Mouse (Mus musculus) lung, embryonic 14.5 days (tissue): ENCODE data around the gene Zfp524. TPM values are rescaled to one million over a fixed set of nuclear protein-coding genes. Genes with fewer than 3 reads are reported as not detected.

Experiments
- ATAC-seq: fragments of 200-750 bp; cut with Nextera tagmentation; 2 replicates; pipeline ENCODE4 v1.8.0; 2017; ENCODE audit warnings: mild to moderate bottlenecking, moderate TSS enrichment, moderate library complexity; ENCODE audit not compliant: insufficient read depth
- DNase-seq: peaks from one replicate; pipeline ENCODE4 v3.0.0-alpha.2; 2015
- H3K27ac ChIP-seq: fragments of 300-500 bp; sonication (generic); 2 replicates; pipeline ENCODE4 v1.5.1; 2014; ENCODE audit warnings: low read depth, mild to moderate bottlenecking, moderate library complexity
- H3K27me3 ChIP-seq: fragments of 300-500 bp; sonication (generic); 2 replicates; pipeline ENCODE4 v1.6.1; 2014; ENCODE audit warnings: low read length, control low read depth; ENCODE audit not compliant: insufficient read depth
- H3K36me3 ChIP-seq: fragments of 300-500 bp; sonication (generic); 2 replicates; pipeline ENCODE4 v1.6.1; 2014; ENCODE audit warnings: control low read depth; ENCODE audit not compliant: insufficient read depth
- H3K4me1 ChIP-seq: fragments of 300-500 bp; sonication (generic); 2 replicates; pipeline ENCODE4 v1.6.1; 2014; ENCODE audit warnings: antibody characterized with exemption, control low read depth; ENCODE audit not compliant: insufficient read depth
- H3K4me2 ChIP-seq: fragments of 300-500 bp; sonication (generic); 2 replicates; pipeline ENCODE4 v1.6.1; 2014; ENCODE audit warnings: mild to moderate bottlenecking
- H3K4me3 ChIP-seq: fragments of 300-500 bp; sonication (generic); 2 replicates; pipeline ENCODE4 v1.5.1; 2014; ENCODE audit warnings: low read depth, low read length
- H3K9ac ChIP-seq: fragments of 300-500 bp; sonication (generic); 2 replicates; pipeline ENCODE4 v1.6.1; 2014
- H3K9me3 ChIP-seq: fragments of 300-500 bp; sonication (generic); 2 replicates; pipeline ENCODE4 v1.6.1; 2016; ENCODE audit warnings: low read depth, low read length, control low read depth
- CTCF ChIP-seq: IDR thresholded peaks from 2 replicates; pipeline ENCODE4 v1.5.1; 2016; ENCODE audit warnings: antibody characterized with exemption, low read depth
- WGBS: fragments of 180-500 bp; shearing (Covaris S2); extraction: QIAGEN DNeasy Blood & Tissue Kit; methylation state at CpG from one replicate; pipeline ENCODE4 v1.1.7; 2014; 5-methylcytosine and 5-hydroxymethylcytosine counted together
- polyA plus RNA-seq: library from polyadenylated mRNA; unstranded; fragments of >200 nt; fragmentation: Nextera tagmentation; extraction: Ambion mirVana; gene quantifications from 2 replicates; pipeline ENCODE4 v1.2.1, GENCODE M21; 2014

Gene Zfp524
- polyA plus RNA-seq, 1 experiment from 2014 or later = 13.6 TPM

DNA sequence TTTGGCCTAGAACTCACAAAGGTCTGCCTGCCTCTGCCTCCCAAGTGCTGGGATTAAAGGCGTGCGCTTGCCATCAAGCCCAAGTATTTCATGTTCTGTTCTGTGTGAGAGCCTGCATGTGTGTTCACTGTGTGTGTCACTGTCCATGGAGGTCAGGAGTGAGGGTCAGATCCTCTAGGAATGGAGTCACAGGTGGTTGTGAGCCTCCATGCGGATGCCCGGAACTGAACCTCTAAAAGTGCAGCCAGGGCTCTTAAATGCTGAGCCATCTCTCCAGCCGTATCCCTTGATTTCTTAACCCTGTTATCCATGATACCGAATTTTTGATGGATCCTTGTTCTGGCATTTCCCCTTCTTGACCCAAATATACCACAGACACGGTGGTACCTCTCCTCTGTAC is 22.8 kb downstream of the Zfp524 start:
- Histone ChIP-seq H3K36me3 (peaks cover 37% of the 10 kb centered on the region), H3K4me1 (no peaks in the 10 kb centered on the region), H3K4me3 (no peak overlapping the region), H3K27me3 (no peaks in the 10 kb centered on the region), H3K4me2 (no peak overlapping the region), H3K9me3 (peaks cover 6% of the 10 kb centered on the region), H3K9ac (no peak overlapping the region), H3K27ac (no peak overlapping the region)
- DNase-seq (no peak), ATAC-seq (no peak)
- 90% methylated on average over 7 of the region's 7 CpGs for WGBS
- no peak for TF ChIP-seq CTCF

DNA sequence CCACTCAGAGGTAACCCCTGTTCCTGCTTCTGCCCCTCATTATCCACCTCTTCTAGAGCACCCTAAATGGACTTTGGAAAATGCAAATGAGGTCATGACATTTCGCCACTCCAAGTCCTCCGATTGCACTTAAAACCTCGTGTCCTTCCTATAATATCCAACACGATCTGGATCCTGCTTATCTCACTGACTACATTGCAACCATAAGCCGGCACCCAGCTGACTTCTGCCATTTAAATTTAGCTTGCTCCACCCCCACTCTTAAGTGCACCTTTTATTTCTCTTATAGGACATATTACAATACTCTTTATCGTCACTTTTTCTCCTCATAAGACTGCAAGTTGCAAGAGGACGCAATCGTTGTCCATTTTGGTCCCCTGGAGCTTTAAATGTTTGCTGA is 23.3 kb downstream of the Zfp524 start:
- Histone ChIP-seq H3K27ac (peak overlapping the region; percentile 96), H3K9ac (0 out of 2 replicates have a peak overlapping the region, but pooled peaks have one; percentile 70), H3K4me2 (peak overlapping the region; percentile 68), H3K36me3 (peaks cover 33% of the 10 kb centered on the region), H3K9me3 (peaks cover 1% of the 10 kb centered on the region; the same call in 1 of the 2 replicates), H3K4me3 (peak overlapping the region; percentile 62), H3K27me3 (no peaks in the 10 kb centered on the region), H3K4me1 (no peaks in the 10 kb centered on the region)
- no peak for ATAC-seq
- DNase-seq = no peak
- 81% methylated on average over 8 of the region's 8 CpGs for WGBS
- no peak for TF ChIP-seq CTCF

DNA sequence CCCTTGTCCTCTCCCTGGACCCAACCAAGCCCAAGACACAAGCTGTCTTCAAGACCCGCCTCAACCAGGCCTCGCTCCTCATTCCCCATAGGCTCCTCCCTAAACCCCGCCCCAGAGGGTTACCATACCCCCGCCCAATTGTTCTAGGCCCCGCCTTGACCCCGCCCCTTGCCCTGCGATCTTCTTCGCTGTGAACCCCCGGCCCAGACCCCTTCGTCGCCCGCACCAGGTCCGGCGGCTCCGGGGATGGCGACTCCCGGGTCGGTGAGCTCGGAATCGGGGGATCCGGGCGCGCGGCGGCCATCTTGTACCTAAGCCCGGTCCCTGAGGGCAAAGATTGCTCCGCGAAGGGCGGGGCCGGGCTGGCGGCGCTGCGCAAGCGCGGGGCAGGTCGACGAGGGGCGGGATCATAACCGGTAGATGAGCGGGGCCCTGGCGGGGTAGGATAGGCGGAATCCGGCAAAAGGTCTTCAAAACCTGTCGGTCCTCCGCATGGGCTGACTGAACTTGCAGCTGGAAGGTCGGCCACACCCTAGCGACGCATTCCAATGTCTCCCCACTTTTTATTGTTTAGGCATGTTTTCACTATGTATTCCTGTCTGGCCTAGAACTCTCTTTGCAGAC is 24.0 kb downstream of the Zfp524 start, which contains the start of gene Zfp784:
Gene Zfp784, minus strand, starts transcription at position 338 of the 624 bp plus-strand sequence.
- Histone ChIP-seq H3K4me1 (no peaks in the 10 kb centered on the region), H3K4me2 (peak within 1 kb of the TSS; percentile 68), H3K27me3 (no peaks in the 10 kb centered on the region), H3K27ac (peak within 1 kb of the TSS; percentile 96), H3K4me3 (peak within 1 kb of the TSS; percentile 62), H3K9ac (peak within 1 kb of the TSS; percentile 70), H3K9me3 (no peaks in the 10 kb centered on the region), H3K36me3 (peaks cover 25% of the 10 kb centered on the region)
- TF ChIP-seq CTCF = no peak; the same call in 1 of the 2 replicates
- ATAC-seq (peak; percentile 97), DNase-seq (peak; percentile 94)
- under 1% methylated on average over 48 of the region's 48 CpGs for WGBS

DNA sequence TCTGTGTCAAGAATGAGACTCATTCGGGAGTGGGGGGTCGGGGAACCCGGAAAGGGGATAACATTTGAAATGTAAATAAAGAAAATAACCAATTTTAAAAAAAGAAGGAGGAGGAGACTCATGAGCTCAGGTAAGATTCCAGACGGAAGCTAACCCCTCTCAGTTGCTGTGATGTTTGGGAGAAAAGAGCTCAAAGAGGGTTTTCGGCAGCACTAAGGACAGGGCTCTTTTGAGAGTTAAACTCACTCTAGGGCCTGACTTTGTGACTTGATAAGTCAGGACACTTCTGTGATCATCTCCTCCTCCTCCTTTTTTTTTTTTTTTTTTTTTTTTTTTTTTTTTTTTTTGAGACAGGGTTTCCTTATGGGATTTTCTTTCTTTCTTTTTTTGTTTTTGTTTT is 24.7 kb downstream of the Zfp524 start:
- Histone ChIP-seq H3K36me3 (peaks cover 18% of the 10 kb centered on the region), H3K9ac (peak overlapping the region; percentile 70), H3K9me3 (no peaks in the 10 kb centered on the region), H3K4me1 (no peaks in the 10 kb centered on the region), H3K27ac (peak overlapping the region; percentile 96; the same call in 1 of the 2 replicates), H3K4me2 (peak overlapping the region; percentile 68), H3K4me3 (peak overlapping the region; percentile 62), H3K27me3 (no peaks in the 10 kb centered on the region)
- no peak for TF ChIP-seq CTCF
- no peak for DNase-seq
- 18% methylated on average over 5 of the region's 5 CpGs for WGBS
- no peak for ATAC-seq

DNA sequence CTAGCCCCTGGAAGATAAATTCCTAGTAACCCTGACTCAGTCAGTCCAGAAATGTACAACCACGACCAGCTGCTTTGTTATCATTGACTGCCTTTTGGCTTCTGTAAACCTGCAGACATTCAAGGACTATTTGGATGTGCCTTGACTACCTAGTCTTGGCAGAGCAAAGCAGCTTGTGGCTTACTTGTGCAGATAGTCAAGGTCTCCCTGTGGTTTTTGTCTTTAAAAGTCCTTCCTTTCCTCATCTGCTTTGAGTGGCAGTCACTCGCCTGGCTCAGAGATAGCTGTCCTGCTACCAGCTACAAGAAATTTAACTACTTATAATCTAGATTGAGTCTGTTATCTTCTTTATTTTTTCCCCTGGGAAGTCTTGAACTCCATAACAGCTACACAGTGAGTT is 30.8 kb downstream of the Zfp524 start:
- no peak for ATAC-seq
- no peak overlapping the region for H3K27ac ChIP-seq
- H3K9ac ChIP-seq = no peak overlapping the region
- no peaks in the 10 kb centered on the region for H3K9me3 ChIP-seq
- H3K4me2 ChIP-seq = no peak overlapping the region
- no peak for TF ChIP-seq CTCF
- no peaks in the 10 kb centered on the region for H3K4me1 ChIP-seq
- H3K27me3 ChIP-seq = no peaks in the 10 kb centered on the region
- H3K4me3 ChIP-seq = no peak overlapping the region
- H3K36me3 ChIP-seq = no peaks in the 10 kb centered on the region
- whole genome bisulfite sequencing = 70% methylated on average over 2 of the region's 2 CpGs
- DNase-seq = no peak

DNA sequence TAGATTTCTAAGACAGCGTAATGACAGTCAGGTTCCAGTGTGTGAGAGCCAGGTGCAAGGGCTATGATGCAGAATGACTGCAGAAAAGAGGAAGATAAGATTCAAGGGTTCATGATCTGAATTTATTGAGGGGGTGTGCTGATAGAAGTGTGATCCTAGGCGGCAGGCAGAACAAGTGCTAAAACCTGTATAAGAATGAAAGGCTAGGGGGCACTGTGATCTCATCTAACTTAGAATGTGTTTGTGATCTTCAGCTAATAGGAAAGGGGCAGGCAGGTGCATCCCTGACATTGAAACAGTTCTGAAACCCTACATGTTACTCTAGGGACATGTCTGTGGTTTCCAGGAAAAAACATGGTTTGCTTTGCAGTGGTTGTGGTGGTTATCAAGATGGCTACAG is 31.9 kb downstream of the Zfp524 start:
- 65% methylated on average over 2 of the region's 2 CpGs for WGBS
- Histone ChIP-seq H3K27ac (no peak overlapping the region), H3K4me2 (no peak overlapping the region), H3K4me3 (no peak overlapping the region), H3K9me3 (no peaks in the 10 kb centered on the region), H3K4me1 (peaks cover 5% of the 10 kb centered on the region; the same call in 1 of the 2 replicates), H3K36me3 (no peaks in the 10 kb centered on the region), H3K9ac (no peak overlapping the region), H3K27me3 (no peaks in the 10 kb centered on the region)
- no peak for DNase-seq
- TF ChIP-seq CTCF = no peak
- ATAC-seq = no peak

DNA sequence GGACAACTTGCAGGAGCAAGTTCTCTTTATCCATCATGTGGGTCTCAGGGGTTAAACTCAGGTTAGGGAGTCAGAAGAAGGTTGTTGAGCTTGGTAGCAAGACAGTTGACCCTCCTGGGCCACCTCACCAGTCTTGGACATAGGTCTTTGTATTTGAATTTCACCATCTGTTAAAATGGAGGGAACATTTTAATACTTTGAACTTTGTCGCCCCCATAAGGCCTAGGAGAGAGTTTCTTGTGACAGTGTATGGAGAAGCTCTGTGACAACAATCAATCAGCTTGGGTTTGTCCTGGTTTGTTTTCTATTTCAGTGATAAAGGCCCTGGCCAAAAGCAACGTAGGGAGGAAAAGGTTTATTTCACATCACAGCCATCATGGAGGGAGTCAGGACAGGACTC is 33.1 kb downstream of the Zfp524 start:
- no peak for ATAC-seq
- Histone ChIP-seq H3K4me3 (no peak overlapping the region), H3K27ac (no peak overlapping the region), H3K9me3 (no peaks in the 10 kb centered on the region), H3K4me1 (peaks cover 9% of the 10 kb centered on the region; the same call in 1 of the 2 replicates), H3K36me3 (no peaks in the 10 kb centered on the region), H3K4me2 (no peak overlapping the region), H3K9ac (no peak overlapping the region), H3K27me3 (peaks cover 8% of the 10 kb centered on the region; the same call in 1 of the 2 replicates)
- WGBS = 20% methylated on average over 2 of the region's 2 CpGs
- DNase-seq = peak; percentile 74
- TF ChIP-seq CTCF = peak; percentile 50
